Mouse (Mus musculus) thymus, postnatal 25 days (tissue): ENCODE results near the gene Ccdc60.
A peak's percentile ranks its signal among the peaks of the same experiment; 100 is the strongest.

Experiments used
- DNase-seq: peaks from one replicate; pipeline ENCODE4 v3.0.0; 2022

Ccdc60 gene

GRCm38 (mm10) chr5:116269212-116270145, 19.3 kb downstream of the Ccdc60 start:
- DNase-seq, result no peak

- DNase-seq, result no peak
Observed at GRCm38 (mm10) chr5:116262689-116263088, 26.1 kb downstream of the Ccdc60 start.

- DNase-seq, result no peak
Observed at GRCm38 (mm10) chr5:116261944-116262343, 26.8 kb downstream of the Ccdc60 start.

DNA sequence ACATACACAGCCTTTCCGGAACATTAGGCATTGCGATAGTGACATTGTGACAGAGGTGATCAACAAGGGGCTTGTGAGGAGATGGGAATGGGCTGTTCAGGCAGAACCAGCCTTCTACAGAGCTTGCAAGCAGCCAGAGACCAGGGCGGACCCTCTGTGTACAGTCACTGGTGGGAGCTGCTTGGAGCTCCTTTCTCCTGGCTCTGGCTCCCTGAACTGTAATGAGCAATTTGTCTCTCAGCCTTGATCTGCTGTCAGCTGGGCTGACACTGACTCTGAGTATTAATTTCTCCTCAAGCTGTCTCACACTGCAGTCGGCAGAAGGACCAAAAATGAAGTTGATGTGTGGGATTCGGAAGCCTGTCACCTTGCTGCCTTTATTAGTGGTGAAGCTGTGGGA, 28.4 kb downstream of the Ccdc60 start:
- no peak for DNase-seq

DNA sequence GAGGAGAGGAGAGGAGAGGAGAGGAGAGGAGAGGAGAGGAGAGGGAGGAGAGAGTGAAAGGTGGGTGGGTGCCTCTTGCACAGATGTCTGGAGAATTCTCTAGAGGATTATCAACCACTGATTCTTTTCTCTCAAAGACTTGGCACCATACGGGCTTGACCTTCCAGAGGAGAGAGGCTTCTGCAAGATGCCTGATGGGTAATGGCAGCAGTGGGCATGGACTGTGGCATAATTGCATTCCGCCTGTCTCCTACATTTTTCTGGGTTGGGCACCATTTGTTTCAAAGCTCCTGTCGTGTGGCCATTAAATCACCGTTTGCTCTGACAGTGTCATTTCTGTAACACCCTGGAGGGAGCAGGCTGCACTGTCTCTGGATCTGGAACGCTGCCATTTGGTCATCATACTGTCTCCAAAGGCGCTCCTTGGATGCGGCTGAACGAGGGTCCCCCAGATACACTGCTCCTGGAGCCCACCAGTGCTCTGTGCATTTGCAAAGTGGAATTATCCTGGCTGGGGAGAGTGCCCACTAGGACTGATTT, 30.4 kb downstream of the Ccdc60 start:
- DNase-seq, result no peak

- no peak for DNase-seq
Observed at GRCm38 (mm10) chr5:116253914-116254313, 34.9 kb downstream of the Ccdc60 start.

DNA sequence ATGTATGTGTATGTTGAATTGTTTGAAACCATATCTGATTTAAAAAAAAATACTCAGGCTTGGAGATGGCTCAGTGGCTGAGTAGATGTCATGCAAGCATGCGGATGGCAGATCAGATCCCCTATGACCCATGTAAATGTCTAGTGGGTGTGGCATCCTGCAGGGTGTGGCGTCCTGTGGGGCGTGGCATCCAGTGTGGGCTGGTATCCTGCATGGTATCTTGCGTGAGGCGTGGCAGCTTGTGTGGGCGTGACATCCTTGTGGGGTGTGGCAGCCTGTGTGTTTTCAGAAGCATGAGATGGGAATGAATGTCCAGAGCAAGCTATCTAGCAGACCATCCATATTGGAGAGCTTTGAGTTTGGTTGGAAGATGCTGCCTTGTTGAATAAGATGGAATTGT, 36.6 kb downstream of the Ccdc60 start:
- DNase-seq, result no peak

DNA sequence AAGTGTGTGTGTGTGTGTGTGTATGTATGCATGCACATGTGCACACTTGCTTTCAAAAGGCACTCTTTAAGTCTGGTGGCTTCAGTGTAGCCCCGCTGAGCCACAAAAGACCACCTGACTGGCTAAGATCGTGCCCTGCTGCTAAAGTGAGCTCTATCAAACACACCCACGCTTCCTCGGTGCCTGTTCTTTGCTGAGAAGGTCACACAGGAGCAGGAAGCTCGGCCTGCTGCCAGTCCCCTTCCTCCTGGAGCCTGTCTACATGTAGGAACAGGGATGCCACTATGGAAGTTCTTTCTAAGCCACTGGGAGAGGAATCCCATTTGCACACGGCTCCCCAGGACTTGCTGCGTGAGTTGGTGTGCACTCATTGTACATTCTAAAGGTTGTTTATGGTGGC, 42.1 kb downstream of the Ccdc60 start:
- DNase-seq, result no peak

DNA sequence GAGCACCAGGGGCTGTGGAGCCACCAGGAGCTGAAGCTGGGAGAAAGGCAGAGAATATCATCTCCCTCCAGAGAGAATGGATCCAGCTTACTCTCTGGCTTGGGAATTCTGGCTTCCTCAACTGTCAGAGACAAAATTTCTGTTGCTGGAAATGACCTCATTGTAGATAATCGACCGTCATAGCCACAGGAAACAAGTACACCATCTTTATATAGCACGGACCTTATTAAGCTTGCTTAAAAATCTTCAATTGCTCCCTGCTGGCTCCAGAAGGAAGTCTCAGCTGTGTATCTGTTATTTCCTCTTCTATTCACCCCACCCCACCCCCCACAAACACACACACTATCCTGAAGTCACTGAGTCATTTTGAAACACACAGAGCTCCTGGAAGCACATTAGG, 44.3 kb downstream of the Ccdc60 start:
- no peak for DNase-seq

DNA sequence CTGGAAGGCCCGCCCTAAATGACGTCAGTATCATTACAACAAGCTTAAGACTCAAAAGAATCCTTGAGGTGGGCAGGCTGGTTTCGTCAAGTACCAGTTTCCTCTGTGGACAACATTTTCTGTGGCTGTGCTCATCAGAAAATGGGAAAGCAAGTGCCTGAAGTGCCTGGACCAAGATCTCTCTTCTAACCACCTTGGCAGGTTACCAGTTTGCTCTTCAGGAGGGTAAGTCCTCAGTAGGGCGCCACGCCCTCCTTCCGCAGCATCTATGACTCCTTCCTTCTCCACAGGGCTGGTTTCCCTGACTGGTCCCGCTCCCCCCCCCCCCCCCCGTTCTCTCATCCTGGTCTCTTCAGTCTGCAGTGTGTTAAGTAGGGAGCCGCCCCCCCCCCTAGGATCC, 45.2 kb downstream of the Ccdc60 start:
- no peak for DNase-seq

DNA sequence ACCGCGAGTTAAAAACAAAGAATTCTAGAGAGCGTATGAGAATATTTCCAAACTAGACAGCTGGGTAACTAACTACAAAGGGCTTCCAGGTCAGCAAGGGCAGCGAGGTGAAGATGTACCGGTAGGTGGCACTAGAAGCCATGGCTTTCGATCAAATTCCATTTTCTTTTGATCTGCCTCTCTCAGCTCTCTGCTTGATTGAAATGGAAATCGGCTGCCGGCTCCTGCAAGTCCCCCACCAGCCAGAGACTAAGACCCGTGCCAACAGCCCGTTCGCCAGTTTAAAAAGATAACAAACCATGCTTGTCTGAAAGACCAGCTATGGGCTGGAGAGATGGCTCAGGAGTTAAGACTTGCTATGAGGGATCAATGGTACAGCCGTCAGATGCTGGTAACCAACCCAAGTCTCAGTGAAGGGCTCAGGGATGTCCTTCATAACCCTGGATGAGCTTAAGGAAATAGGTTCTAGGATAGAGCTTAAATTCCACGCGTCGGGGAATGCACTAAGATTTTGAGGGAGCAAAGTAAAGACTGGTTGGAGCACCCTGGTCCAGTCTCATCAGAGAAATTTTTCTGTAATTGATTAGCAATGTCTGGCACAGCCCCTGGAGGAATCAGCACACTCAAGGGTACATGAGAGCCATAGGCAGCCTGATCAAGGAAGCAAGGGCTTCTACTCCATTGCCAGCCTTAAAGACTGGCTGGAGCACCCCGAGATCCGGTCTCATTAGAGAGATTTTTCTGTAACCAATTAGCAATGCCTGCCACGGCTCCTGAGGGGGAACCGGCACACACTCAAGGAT, 56.7 kb downstream of the Ccdc60 start:
- peak; percentile 58 for DNase-seq

DNA sequence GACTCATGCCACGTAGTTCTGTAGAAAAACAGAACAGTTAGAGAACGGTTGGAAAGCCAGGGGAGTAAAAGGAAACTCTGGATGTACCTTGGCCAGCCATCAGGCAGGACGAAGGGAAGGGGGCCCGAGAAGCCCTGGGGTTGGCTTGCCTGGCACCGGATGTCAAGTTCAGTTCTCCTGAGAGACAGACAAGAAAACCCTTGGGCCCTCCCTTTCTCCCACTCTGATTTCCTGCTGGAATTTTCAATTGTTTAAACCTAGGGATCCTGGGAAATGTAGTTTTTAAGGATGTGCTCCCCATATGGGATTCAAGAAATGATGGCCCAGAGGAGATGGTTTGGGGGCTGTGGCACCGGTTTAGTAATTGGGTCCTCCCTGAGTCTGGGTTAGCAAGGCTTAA, 60.4 kb downstream of the Ccdc60 start:
- no peak for DNase-seq

DNA sequence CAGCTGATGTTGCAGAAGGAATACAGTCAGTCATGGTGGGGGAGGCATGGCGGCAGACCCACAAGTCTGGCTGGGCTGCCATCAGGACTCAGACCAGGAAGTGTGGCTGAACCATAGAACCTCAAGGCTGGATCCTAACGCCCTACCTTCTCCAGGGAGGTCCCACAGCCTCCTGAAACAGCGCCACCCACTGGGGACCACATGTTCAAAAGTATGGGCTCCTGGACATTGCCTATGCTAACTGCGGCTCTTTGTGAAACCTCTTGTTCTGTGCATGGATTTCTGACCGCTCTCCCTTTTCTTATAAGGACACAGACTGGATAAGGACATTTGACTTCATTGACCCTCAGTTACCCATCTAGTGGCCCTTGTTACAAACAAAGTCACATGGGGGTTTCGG, 64.8 kb downstream of the Ccdc60 start:
- DNase-seq, result no peak

DNA sequence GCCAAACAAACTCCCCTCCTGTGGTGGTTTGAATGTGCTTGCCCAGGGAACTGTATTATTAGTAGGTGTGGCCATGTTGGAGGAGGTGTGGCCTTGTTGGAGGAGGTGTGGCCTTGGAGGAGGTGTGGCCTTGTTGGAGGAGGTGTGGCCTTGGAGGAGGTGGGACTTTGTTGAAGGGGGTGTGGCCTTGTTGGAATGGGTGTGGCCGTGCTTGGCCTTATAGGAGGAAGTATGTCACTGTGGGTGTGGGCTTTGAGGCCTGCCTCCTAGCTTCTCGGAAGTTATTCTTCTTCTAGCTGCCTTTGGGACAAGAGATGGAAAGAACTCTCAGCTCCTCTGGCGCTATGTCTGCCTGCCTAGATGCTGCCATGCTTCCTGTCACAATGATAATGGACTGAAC, 66.9 kb downstream of the Ccdc60 start:
- no peak for DNase-seq

DNA sequence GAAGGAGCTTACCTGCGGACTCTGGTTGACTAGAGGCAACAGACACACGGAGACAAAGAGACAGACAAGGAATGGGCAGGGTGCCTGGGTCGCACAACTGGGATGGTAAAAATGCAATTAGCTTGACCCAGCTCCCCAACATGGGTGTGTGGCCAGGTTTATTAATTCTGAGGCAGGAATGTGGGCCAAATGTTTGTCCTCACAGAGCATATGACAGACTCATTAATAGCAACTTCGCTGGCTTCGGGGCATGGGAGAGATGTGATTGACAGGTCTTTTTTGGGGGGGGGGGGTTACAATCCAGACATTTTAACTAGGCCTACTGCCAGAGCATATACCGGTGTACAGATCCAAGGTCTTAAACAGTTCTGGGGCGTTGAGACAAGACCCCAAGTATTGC, 69.5 kb downstream of the Ccdc60 start:
- no peak for DNase-seq

- peak; percentile 8 for DNase-seq
Observed at GRCm38 (mm10) chr5:116212706-116213105, 76.1 kb downstream of the Ccdc60 start.

DNA sequence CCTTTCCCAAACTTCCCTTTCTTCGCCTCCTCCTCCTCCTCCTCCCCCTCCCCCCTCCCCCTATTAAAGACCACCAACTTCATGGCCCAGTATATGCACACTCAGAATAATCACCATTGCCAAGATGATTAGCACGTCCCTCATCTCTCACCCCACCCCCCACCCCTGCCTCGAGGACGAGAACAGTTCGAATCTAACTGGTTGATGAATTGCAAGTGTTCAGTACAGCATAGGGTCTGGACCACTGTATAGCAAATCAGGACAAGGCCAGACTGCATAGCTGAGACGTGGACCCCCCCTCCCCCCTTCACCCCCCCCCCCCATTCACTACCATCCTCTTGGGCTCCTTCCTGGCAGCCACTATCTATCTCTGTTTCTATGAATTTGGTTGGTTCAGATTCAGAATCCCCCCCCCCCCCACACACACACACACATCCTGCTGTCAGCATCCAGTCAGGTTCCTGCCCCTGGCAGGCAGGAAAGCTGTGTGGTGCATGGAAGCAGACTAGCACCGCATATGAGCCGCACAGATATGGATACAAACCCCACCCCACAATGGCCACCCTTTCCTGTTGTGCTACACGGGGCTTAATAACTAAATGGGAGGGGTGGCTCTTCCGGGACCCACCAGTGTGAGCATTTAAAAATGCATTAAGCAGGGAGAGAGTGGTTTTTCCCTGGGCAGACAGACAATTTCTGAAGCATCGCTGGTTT, 79.2 kb downstream of the Ccdc60 start:
- no peak for DNase-seq

GRCm38 (mm10) chr5:116208741-116209368, 79.9 kb downstream of the Ccdc60 start:
- no peak for DNase-seq

GRCm38 (mm10) chr5:116202692-116203091, 86.1 kb downstream of the Ccdc60 start:
- DNase-seq, result no peak

GRCm38 (mm10) chr5:116194499-116194898, 94.3 kb downstream of the Ccdc60 start:
- DNase-seq, result no peak

GRCm38 (mm10) chr5:116192693-116193092, 96.1 kb downstream of the Ccdc60 start:
- DNase-seq, result no peak

GRCm38 (mm10) chr5:116191596-116191995, 97.2 kb downstream of the Ccdc60 start:
- no peak for DNase-seq

GRCm38 (mm10) chr5:116189818-116190217, 99.0 kb downstream of the Ccdc60 start:
- no peak for DNase-seq
